Mouse (Mus musculus) G1E (cell line): ENCODE measurements around the gene Gpr179.

Experiments used
- CTCF ChIP-seq: IDR thresholded peaks from 2 replicates; pipeline ENCODE4 v1.5.1; 2012; ENCODE audit warnings: low read depth, low read length, inconsistent platforms, mixed read lengths
- TAL1 ChIP-seq: conservative IDR thresholded peaks from 2 replicates; pipeline ENCODE4 v1.6.1; 2012; ENCODE audit warnings: low read depth, low read length, inconsistent platforms, mixed read lengths

- no peak for TF ChIP-seq TAL1
- TF ChIP-seq CTCF: no peak
These were observed 15.0 kb downstream of the Gpr179 start for GRCm38 (mm10) chr11:97336751-97337345.
